Mouse (Mus musculus) CH12.LX (cell line): ENCODE data around the gene Prrg2. TPM values are rescaled to one million over a fixed set of nuclear protein-coding genes. Genes with fewer than 3 reads are reported as not detected.
A peak's percentile ranks its signal among the peaks of the same experiment; 100 is the strongest.

Experiments used
- DNase-seq: peaks from one replicate; pipeline ENCODE4 v3.0.0-alpha.2; 2013; ENCODE audit errors: extremely low read depth
- H3K27ac ChIP-seq: 2 replicates; pipeline ENCODE4 v1.5.1; 2012; ENCODE audit warnings: low read depth, mild to moderate bottlenecking, control low read depth, moderate library complexity; ENCODE audit not compliant: insufficient read depth
- H3K27me3 ChIP-seq: replicated peaks from 2 replicates; pipeline ENCODE3; 2012; ENCODE audit warnings: inconsistent platforms
- H3K36me3 ChIP-seq, 2 experiments: replicated peaks in 1 of 2; 2 replicates each; pipeline versions ENCODE3 to v1.6.1; 2012; ENCODE audit warnings: inconsistent platforms in 1 of 2, low read length in 1 of 2, mild to moderate bottlenecking in 1 of 2, mixed read lengths in 1 of 2, moderate library complexity in 1 of 2; ENCODE audit not compliant: control insufficient read depth in 1 of 2, insufficient read depth in 1 of 2
- H3K4me1 ChIP-seq, 2 experiments: 2 replicates each; pipeline ENCODE4 v1.6.1; 2012; ENCODE audit warnings: inconsistent platforms in 1 of 2, moderate library complexity in 1 of 2; ENCODE audit not compliant: insufficient read depth in 2 of 2, control insufficient read depth in 1 of 2
- H3K4me2 ChIP-seq: 2 replicates; pipeline ENCODE4 v1.6.1; 2012; ENCODE audit warnings: low read depth, mild to moderate bottlenecking, control low read depth; ENCODE audit not compliant: poor library complexity, insufficient read depth, severe bottlenecking
- H3K4me3 ChIP-seq, 3 experiments: fragments of 150-350 bp in 1 of 3; sonication (generic) in 1 of 3; replicated peaks in 1 of 3; 2 replicates each; pipeline versions ENCODE3 to v1.5.1; 2011 to 2012; ENCODE audit warnings: low read depth in 2 of 3, low read length in 2 of 3, mild to moderate bottlenecking in 2 of 3, moderate library complexity in 2 of 3, control low read depth in 1 of 3, improper control_type of control experiment in 1 of 3, inconsistent platforms in 1 of 3, mixed read lengths in 1 of 3; ENCODE audit not compliant: poor library complexity in 1 of 3
- H3K79me2 ChIP-seq: replicated peaks from 2 replicates; pipeline ENCODE4 v1.6.1; 2012; ENCODE audit warnings: mild to moderate bottlenecking, moderate library complexity; ENCODE audit not compliant: control insufficient read depth, poor library complexity, insufficient read depth, severe bottlenecking; ENCODE audit errors: extremely low read depth
- H3K9ac ChIP-seq: 2 replicates; pipeline ENCODE4 v1.6.1; 2012; ENCODE audit warnings: low read depth, mild to moderate bottlenecking, control low read depth, moderate library complexity; ENCODE audit not compliant: insufficient read depth
- H3K9me3 ChIP-seq: replicated peaks from 2 replicates; pipeline ENCODE3; 2012; ENCODE audit warnings: low read length, inconsistent platforms, mixed read lengths
- CHD1 ChIP-seq: IDR thresholded peaks from 2 replicates; pipeline ENCODE4 v1.6.1; 2012; ENCODE audit warnings: low read depth, low read length, improper control_type of control experiment, inconsistent platforms
- E2F4 ChIP-seq: IDR thresholded peaks from 2 replicates; pipeline ENCODE4 v1.6.1; 2011; ENCODE audit warnings: low read depth, low read length, improper control_type of control experiment; ENCODE audit not compliant: insufficient replicate concordance
- ELF1 ChIP-seq: IDR thresholded peaks from 2 replicates; pipeline ENCODE4 v1.6.1; 2014; ENCODE audit warnings: low read depth, mild to moderate bottlenecking, inconsistent platforms, low read length, improper control_type of control experiment
- EP300 ChIP-seq: IDR thresholded peaks from 2 replicates; pipeline ENCODE4 v1.6.1; 2011; ENCODE audit warnings: low read length, improper control_type of control experiment
- ETS1 ChIP-seq: conservative IDR thresholded peaks from 2 replicates; pipeline ENCODE4 v1.6.1; 2012; ENCODE audit warnings: low read depth, mild to moderate bottlenecking, inconsistent platforms, low read length, improper control_type of control experiment, moderate library complexity
- IRF4 ChIP-seq: IDR thresholded peaks from 2 replicates; pipeline ENCODE4 v1.6.1; 2014; ENCODE audit warnings: low read depth, mild to moderate bottlenecking, inconsistent platforms, low read length, improper control_type of control experiment
- MAX ChIP-seq: IDR thresholded peaks from 2 replicates; pipeline ENCODE4 v1.6.1; 2011; ENCODE audit warnings: low read length, improper control_type of control experiment
- MEF2A ChIP-seq: IDR thresholded peaks from 2 replicates; pipeline ENCODE4 v1.6.1; 2014; ENCODE audit warnings: low read depth, mild to moderate bottlenecking, inconsistent platforms, low read length, improper control_type of control experiment, borderline replicate concordance
- MXI1 ChIP-seq: IDR thresholded peaks from 2 replicates; pipeline ENCODE4 v1.6.1; 2011; ENCODE audit warnings: mild to moderate bottlenecking, low read depth, low read length, improper control_type of control experiment
- NELFE ChIP-seq: IDR thresholded peaks from 2 replicates; pipeline ENCODE4 v1.6.1; 2011; ENCODE audit warnings: low read depth, low read length, improper control_type of control experiment
- POLR2AphosphoS2 ChIP-seq: IDR thresholded peaks from 2 replicates; pipeline ENCODE4 v1.6.1; 2011; ENCODE audit warnings: low read depth, low read length, improper control_type of control experiment
- RAD21 ChIP-seq: IDR thresholded peaks from 2 replicates; pipeline ENCODE4 v1.6.1; 2011; ENCODE audit warnings: low read depth, mild to moderate bottlenecking, low read length, improper control_type of control experiment, moderate library complexity
- SMC3 ChIP-seq: IDR thresholded peaks from 2 replicates; pipeline ENCODE4 v1.6.1; 2011; ENCODE audit warnings: low read depth, low read length, improper control_type of control experiment
- UBTF ChIP-seq: IDR thresholded peaks from 2 replicates; pipeline ENCODE4 v1.6.1; 2012; ENCODE audit warnings: low read depth, mild to moderate bottlenecking, inconsistent platforms, low read length, improper control_type of control experiment, moderate library complexity
- USF2 ChIP-seq: conservative IDR thresholded peaks from 2 replicates; pipeline ENCODE4 v1.6.1; 2011; ENCODE audit warnings: low read depth, low read length, improper control_type of control experiment
- ZNF384 ChIP-seq: IDR thresholded peaks from 2 replicates; pipeline ENCODE4 v1.6.1; 2012; ENCODE audit warnings: low read depth, low read length, improper control_type of control experiment, inconsistent platforms
- dilution Hi-C: fragments of 300-500 bp; cut with MboI; formaldehyde crosslinking; loops from 2 replicates; pipeline ENCODE4 v1.14.3; 2020; ENCODE audit warnings: low sequenced_read_pairs; ENCODE audit not compliant: extremely low pct_unique_long_range_greater_than_20kb, extremely low pct_ligation_motif_present
- in situ Hi-C: fragments of 300-500 bp; cut with MboI; formaldehyde crosslinking; loops from 3 replicates; pipeline ENCODE4 v1.14.3; 2019; ENCODE audit warnings: low sequenced_read_pairs, low pct_ligation_motif_present, low pct_unique_long_range_greater_than_20kb, mixed read lengths
- polyA plus RNA-seq: library from polyadenylated mRNA; unstranded; fragments of >175 nt; gene quantifications from 2 replicates; pipeline ENCODE4 v1.2.1, GENCODE M21; 2012; ENCODE audit warnings: low read depth; ENCODE audit not compliant: insufficient read length
- total RNA-seq, 2 experiments: library from RNA; depleted of rRNA; stranded (reverse); fragments of 300-350 nt in 1 of 2; fragments of >200 nt in 1 of 2; gene quantifications; 2 replicates each; pipeline ENCODE4 v1.2.3; 2012 to 2014

Gene Prrg2
- total and polyA plus RNA-seq, 3 experiments: 6.7 to 7.2 (median 7.1) TPM

DNA sequence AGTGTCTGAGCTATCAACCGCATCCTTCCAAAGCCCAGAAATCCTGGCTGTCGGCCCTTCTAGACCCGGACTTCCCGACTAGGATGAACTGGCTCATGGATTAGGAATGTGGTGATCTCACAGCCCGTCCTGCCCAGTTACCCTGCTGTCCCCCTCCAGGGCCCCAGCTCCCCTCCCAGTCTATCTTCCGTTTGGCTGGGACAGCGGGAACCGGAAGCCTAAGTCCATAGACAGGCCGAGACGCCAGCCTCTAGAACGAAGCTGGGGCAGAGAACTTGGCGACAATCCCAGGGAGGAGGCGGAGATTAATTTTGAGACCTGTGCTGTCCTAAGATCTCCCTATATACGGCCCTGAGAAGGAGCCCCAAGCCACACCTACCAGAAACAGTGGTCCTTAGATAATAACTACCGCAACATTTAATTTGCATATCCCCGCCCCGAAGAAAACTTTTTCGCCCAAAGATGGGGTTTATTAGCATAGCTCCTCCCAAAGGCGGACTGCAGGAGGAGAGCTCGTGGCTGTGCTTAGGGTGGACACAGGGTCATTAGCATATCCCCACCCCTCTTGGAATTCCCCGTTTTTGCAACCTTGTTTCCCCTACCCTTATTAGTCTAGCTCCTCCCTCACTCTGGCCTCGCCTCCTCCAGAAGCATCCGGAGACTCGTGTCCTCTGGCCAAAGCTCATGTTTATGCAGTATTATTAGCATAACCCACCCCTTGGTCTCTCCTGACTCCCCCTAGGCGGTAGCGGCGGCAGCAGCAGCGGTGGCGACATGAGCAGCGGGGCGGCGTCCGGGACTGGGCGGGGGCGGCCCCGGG, 45.0 kb downstream of the Prrg2 start, which contains the start of gene Rras (continued):
- TF ChIP-seq ELF1: peak; percentile 61
- TF ChIP-seq MEF2A: no peak
- TF ChIP-seq UBTF: no peak
- TF ChIP-seq IRF4: 0 out of 2 replicates have a peak, but pooled peaks have one; percentile 11
- TF ChIP-seq SMC3: no peak
- TF ChIP-seq USF2: no peak
- TF ChIP-seq MAX: peak; percentile 79
- TF ChIP-seq ZNF384: no peak
- no peak; the same call in 1 of the 2 replicates for TF ChIP-seq E2F4
- no peak for TF ChIP-seq EP300
- TF ChIP-seq POLR2AphosphoS2: no peak
- TF ChIP-seq CHD1: no peak

DNA sequence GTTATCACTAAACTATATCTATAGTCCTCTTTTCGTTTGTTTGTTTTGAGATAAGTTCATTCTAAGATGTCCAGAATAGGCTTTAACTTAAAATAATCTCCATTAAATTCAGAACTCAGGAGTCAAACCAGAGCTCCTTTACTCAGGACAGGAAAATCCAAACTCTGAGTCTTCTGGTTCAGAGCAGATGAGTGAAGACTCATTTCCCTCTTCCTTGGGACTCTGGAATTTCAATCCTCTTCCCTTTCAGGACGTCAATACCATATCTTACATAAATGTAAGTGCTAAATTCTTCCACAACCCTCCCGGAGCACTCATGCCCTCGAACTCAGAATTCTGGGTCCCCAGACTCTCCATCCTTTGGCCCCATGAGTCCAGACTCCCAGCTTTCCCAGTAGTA, 45.7 kb downstream of the Prrg2 start:
- no peak for DNase-seq
- TF ChIP-seq ZNF384: no peak
- no peak for TF ChIP-seq MEF2A
- no peak for TF ChIP-seq ETS1
- TF ChIP-seq NELFE: no peak
- TF ChIP-seq RAD21: no peak
- no peak; the same call in 1 of the 2 replicates for TF ChIP-seq MXI1
- Histone ChIP-seq H3K27me3 (no peaks in the 10 kb centered on the region), H3K4me1 (peaks cover 0 to 31% of the 10 kb centered on the region in 2 experiments; a peak in 2 of 4 replicates), H3K4me3 (peak overlapping the region; percentile 63 to 78 (median 67)), H3K4me2 (peak overlapping the region; percentile 53), H3K36me3 (peaks cover 18 to 39% of the 10 kb centered on the region in 2 experiments), H3K27ac (peak overlapping the region; percentile 81; the same call in 1 of the 2 replicates), H3K79me2 (peaks cover 18% of the 10 kb centered on the region), H3K9ac (peak overlapping the region; percentile 53), H3K9me3 (no peaks in the 10 kb centered on the region)
- dilution Hi-C loops (no loop called here), in situ Hi-C loops (no loop called here)
